In genomic region chr1:44178086-44178485, GRCm38 (mm10) we compare ENCODE assay signal across 33 mouse cellular contexts. TPM values are rescaled to one million over a fixed set of nuclear protein-coding genes. Genes with fewer than 3 reads are reported as not detected.
"Had no signal": no experiment of that assay in that cellular context is flagged by ENCODE, and none has a peak within 500 bp of the region (broad histone marks: within the 10 kb centered on the region; RNA-seq: fewer than 3 reads in every experiment).

No protein-coding gene starts in this region.

- DNase-seq: cerebellum, adult 8-10 months; cerebellum, adult 9-10 months; cerebellum, adult 9-11 months; cerebellum, postnatal 10 days; cerebellum, postnatal 14 days; cerebellum, postnatal 25 days; cerebellum, postnatal 36 days; embryo, embryonic 11 days; forebrain, postnatal 0 days; gastrocnemius, adult 2 months; gastrocnemius, postnatal 10 days; gastrocnemius, postnatal 14 days; gastrocnemius, postnatal 25 days; heart, adult 18-20 months had no signal

- H3K4me1 ChIP-seq: embryonic facial prominence, embryonic 10.5 days; embryonic facial prominence, embryonic 12.5 days; embryonic facial prominence, embryonic 13.5 days; embryonic facial prominence, embryonic 15.5 days; forebrain, embryonic 10.5 days; forebrain, embryonic 12.5 days; forebrain, embryonic 13.5 days; forebrain, embryonic 15.5 days; heart, embryonic 12.5 days had no signal

- H3K27me3 ChIP-seq: embryonic facial prominence, embryonic 12.5 days; embryonic facial prominence, embryonic 13.5 days; embryonic facial prominence, embryonic 15.5 days; forebrain, embryonic 12.5 days; forebrain, embryonic 13.5 days; forebrain, embryonic 15.5 days; heart, embryonic 12.5 days had no signal

- H3K9me3 ChIP-seq: embryonic facial prominence, embryonic 10.5 days; embryonic facial prominence, embryonic 12.5 days; embryonic facial prominence, embryonic 13.5 days; embryonic facial prominence, embryonic 15.5 days; forebrain, embryonic 10.5 days; forebrain, embryonic 12.5 days; forebrain, embryonic 13.5 days; forebrain, embryonic 15.5 days; heart, embryonic 12.5 days had no signal

- H3K9ac ChIP-seq: embryonic facial prominence, embryonic 12.5 days; embryonic facial prominence, embryonic 13.5 days; embryonic facial prominence, embryonic 15.5 days; forebrain, embryonic 12.5 days; forebrain, embryonic 13.5 days; forebrain, embryonic 15.5 days; forebrain, postnatal 0 days; heart, embryonic 12.5 days had no signal

- H3K4me2 ChIP-seq: embryonic facial prominence, embryonic 12.5 days; embryonic facial prominence, embryonic 13.5 days; embryonic facial prominence, embryonic 15.5 days; forebrain, embryonic 12.5 days; forebrain, embryonic 13.5 days; forebrain, embryonic 15.5 days; heart, embryonic 11.5 days; heart, embryonic 12.5 days had no signal

- H3K27ac ChIP-seq: embryonic facial prominence, embryonic 10.5 days; embryonic facial prominence, embryonic 12.5 days; embryonic facial prominence, embryonic 13.5 days; embryonic facial prominence, embryonic 15.5 days; forebrain, embryonic 10.5 days; forebrain, embryonic 12.5 days; forebrain, embryonic 13.5 days; forebrain, embryonic 15.5 days; gastrocnemius, adult 2 months had no signal

- H3K4me3 ChIP-seq: embryonic facial prominence, embryonic 10.5 days; embryonic facial prominence, embryonic 12.5 days; embryonic facial prominence, embryonic 13.5 days; embryonic facial prominence, embryonic 15.5 days; erythroblast, embryonic 14.5 days; forebrain, embryonic 10.5 days; forebrain, embryonic 12.5 days; forebrain, embryonic 13.5 days; forebrain, embryonic 15.5 days; gastrocnemius, adult 2 months; heart, embryonic 12.5 days had no signal

RNA-seq across cellular contexts. Expression of gene Mettl21e, which starts 40.7 kb away (rescaled TPM):
- total RNA-seq: common myeloid progenitor, adult 5-6 weeks; forebrain, postnatal 0 days; granulocyte monocyte progenitor cell, adult 5-6 weeks; heart, adult 18-20 months; heart, adult 8-10 months had no signal
- polyA plus RNA-seq: cortical plate, adult 2 months; embryonic facial prominence, embryonic 10.5 days; embryonic facial prominence, embryonic 11.5 days; embryonic facial prominence, embryonic 13.5 days; erythroblast, embryonic 14.5 days; forebrain, embryonic 10.5 days; forebrain, embryonic 11.5 days; forebrain, embryonic 12.5 days; forebrain, embryonic 14.5 days; forebrain, embryonic 15.5 days; forebrain, postnatal 0 days; gonadal fat pad, adult 2 months; heart, embryonic 11.5 days; heart, embryonic 12.5 days had no signal
